Mouse (Mus musculus) cerebellum, postnatal 14 days (tissue): ENCODE data around the gene Sumo1.

Experiments used
- DNase-seq, 2 experiments: peaks; one replicate each; pipeline ENCODE4 v3.0.0; 2021; ENCODE audit warnings: mixed read lengths in 2 of 2

Sumo1 gene

GRCm38 (mm10) chr1:59543911-59544310 is 126.7 kb downstream of the Sumo1 start:
- no peak for DNase-seq

- peak; percentile 29 to 51 for DNase-seq
Measured at GRCm38 (mm10) chr1:59542231-59542630, 128.4 kb downstream of the Sumo1 start.

GRCm38 (mm10) chr1:59541271-59542020 is 129.2 kb downstream of the Sumo1 start:
- peak; percentile 50 to 74 for DNase-seq

GRCm38 (mm10) chr1:59540537-59541148 is 130.0 kb downstream of the Sumo1 start:
- DNase-seq = no peak

DNA sequence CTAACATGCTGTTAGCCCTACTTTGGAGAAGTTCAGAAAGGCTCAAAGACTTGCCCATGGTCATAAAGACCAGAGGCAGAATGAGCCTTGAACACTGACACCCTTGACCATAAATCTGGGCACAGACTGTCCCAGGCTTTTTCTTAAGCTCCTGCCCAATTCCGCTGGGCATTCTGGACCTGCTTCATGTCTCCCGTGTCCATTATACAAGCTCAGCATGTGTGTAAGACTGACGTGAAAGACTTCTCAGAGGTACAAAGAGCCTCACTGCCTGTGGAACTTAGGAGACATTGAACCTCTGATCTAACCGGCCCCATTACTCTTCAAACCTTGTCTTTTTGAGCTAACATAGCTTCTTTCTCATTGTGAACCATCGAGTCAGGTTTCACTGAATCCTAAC is 132.3 kb downstream of the Sumo1 start:
- no peak for DNase-seq
